Mouse (Mus musculus) midbrain, postnatal 0 days (tissue): ENCODE measurements around the gene Ndufv2. TPM values are rescaled to one million over a fixed set of nuclear protein-coding genes. Genes with fewer than 3 reads are reported as not detected.
"Not testable (repeated sequence)": the region's sequence is repeated elsewhere in the genome, so short reads cannot be mapped to it uniquely, and the experiment has no call there.

Source experiments
- ATAC-seq: fragments of 200-750 bp; cut with Nextera tagmentation; 2 replicates; pipeline ENCODE4 v1.8.0; 2017; ENCODE audit warnings: moderate number of reproducible peaks, mild to moderate bottlenecking, moderate TSS enrichment, moderate library complexity; ENCODE audit not compliant: low FRiP score
- DNase-seq: peaks from one replicate; pipeline ENCODE4 v3.0.0-alpha.2; 2015; ENCODE audit warnings: low spot score
- H3K27ac ChIP-seq: fragments of 300-500 bp; sonication (generic); 2 replicates; pipeline ENCODE4 v1.5.1; 2014; ENCODE audit warnings: low read depth, mild to moderate bottlenecking, low read length, mixed read lengths
- H3K27me3 ChIP-seq: fragments of 300-500 bp; sonication (generic); 2 replicates; pipeline ENCODE4 v1.6.1; 2014; ENCODE audit warnings: low read length, control low read depth, mixed read lengths; ENCODE audit not compliant: insufficient read depth
- H3K36me3 ChIP-seq: fragments of 300-500 bp; sonication (generic); 2 replicates; pipeline ENCODE4 v1.6.1; 2014; ENCODE audit warnings: low read length, control low read depth, mixed read lengths; ENCODE audit not compliant: insufficient read depth
- H3K4me1 ChIP-seq: fragments of 300-500 bp; sonication (generic); 2 replicates; pipeline ENCODE4 v1.6.1; 2014; ENCODE audit warnings: mild to moderate bottlenecking, control low read depth, antibody characterized with exemption, low read length, mixed read lengths; ENCODE audit not compliant: insufficient read depth
- H3K4me2 ChIP-seq: fragments of 300-500 bp; sonication (generic); 2 replicates; pipeline ENCODE4 v1.6.1; 2014; ENCODE audit warnings: low read depth, mild to moderate bottlenecking, low read length, mixed read lengths; ENCODE audit not compliant: poor library complexity, severe bottlenecking
- H3K4me3 ChIP-seq: fragments of 300-500 bp; sonication (generic); 2 replicates; pipeline ENCODE4 v1.5.1; 2014; ENCODE audit warnings: low read depth, mild to moderate bottlenecking, low read length, moderate library complexity
- H3K9ac ChIP-seq: fragments of 300-500 bp; sonication (generic); replicated peaks from 2 replicates; pipeline ENCODE4 v1.6.1; 2014; ENCODE audit warnings: mild to moderate bottlenecking, low read length, moderate library complexity, mixed read lengths; ENCODE audit not compliant: poor library complexity, severe bottlenecking
- H3K9me3 ChIP-seq: fragments of 300-500 bp; sonication (generic); 2 replicates; pipeline ENCODE4 v1.6.1; 2016; ENCODE audit warnings: low read length, control low read depth
- CTCF ChIP-seq: IDR thresholded peaks from 2 replicates; pipeline ENCODE4 v1.5.1; 2016; ENCODE audit warnings: antibody characterized with exemption, mild to moderate bottlenecking
- WGBS: fragments of 180-500 bp; shearing (Covaris S2); extraction: QIAGEN DNeasy Blood & Tissue Kit; methylation state at CpG from one replicate; pipeline ENCODE4 v1.1.7; 2014; 5-methylcytosine and 5-hydroxymethylcytosine counted together
- polyA plus RNA-seq: library from polyadenylated mRNA; unstranded; fragments of >200 nt; fragmentation: Nextera tagmentation; extraction: Ambion mirVana; gene quantifications from 2 replicates; pipeline ENCODE4 v1.2.1, GENCODE M21; 2015
- total RNA-seq: library from RNA; depleted of rRNA; stranded (reverse); fragments of >200 nt; gene quantifications from 2 replicates; pipeline ENCODE4 v1.2.3, GENCODE M21; 2014; rRNA removed

Gene Ndufv2
- total and polyA plus RNA-seq, 2 experiments from 2014 or later, result 111 to 419 TPM

GRCm38 (mm10) chr17:66043679-66044078 is 57.7 kb downstream of the Ndufv2 start:
- not testable (repeated sequence) for ATAC-seq, DNase-seq, H3K27me3 ChIP-seq, H3K4me3 ChIP-seq, H3K4me2 ChIP-seq, H3K4me1 ChIP-seq, H3K27ac ChIP-seq, H3K9me3 ChIP-seq, H3K9ac ChIP-seq
- H3K36me3 ChIP-seq, result peaks cover 20% of the 10 kb centered on the region
- WGBS, result 84% methylated on average over 4 of the region's 4 CpGs
- TF ChIP-seq CTCF, result peak; percentile 18

- Histone ChIP-seq H3K9me3 (no peaks in the 10 kb centered on the region), H3K27ac (no peak overlapping the region), H3K4me1 (no peaks in the 10 kb centered on the region), H3K9ac (no peak overlapping the region), H3K27me3 (no peaks in the 10 kb centered on the region), H3K4me3 (no peak overlapping the region), H3K36me3 (peaks cover 11% of the 10 kb centered on the region; the same call in 1 of the 2 replicates), H3K4me2 (no peak overlapping the region)
- DNase-seq (no peak), ATAC-seq (no peak)
- 92% methylated on average over 5 of the region's 5 CpGs for WGBS
- no peak for TF ChIP-seq CTCF
These were observed 60.3 kb downstream of the Ndufv2 start for GRCm38 (mm10) chr17:66041020-66041419.

GRCm38 (mm10) chr17:66033239-66033638 is 68.1 kb downstream of the Ndufv2 start:
- H3K4me1 ChIP-seq, result no peaks in the 10 kb centered on the region
- WGBS, result 90% methylated on average over 5 of the region's 5 CpGs
- no peak overlapping the region for H3K9ac ChIP-seq
- peaks cover 10% of the 10 kb centered on the region for H3K36me3 ChIP-seq
- ATAC-seq (no peak), DNase-seq (no peak)
- H3K27ac ChIP-seq, result no peak overlapping the region
- no peak overlapping the region for H3K4me3 ChIP-seq
- TF ChIP-seq CTCF, result no peak
- H3K27me3 ChIP-seq, result no peaks in the 10 kb centered on the region
- no peak overlapping the region for H3K4me2 ChIP-seq
- no peaks in the 10 kb centered on the region for H3K9me3 ChIP-seq

GRCm38 (mm10) chr17:66031991-66032390 is 69.4 kb downstream of the Ndufv2 start:
- WGBS, result 90% methylated on average over 5 of the region's 5 CpGs
- ATAC-seq (no peak), DNase-seq (no peak)
- H3K4me3 ChIP-seq, result no peak overlapping the region
- no peak overlapping the region for H3K27ac ChIP-seq
- no peak overlapping the region for H3K4me2 ChIP-seq
- H3K36me3 ChIP-seq, result peaks cover 12% of the 10 kb centered on the region
- H3K9ac ChIP-seq, result no peak overlapping the region
- TF ChIP-seq CTCF, result no peak
- H3K27me3 ChIP-seq, result no peaks in the 10 kb centered on the region
- H3K9me3 ChIP-seq, result no peaks in the 10 kb centered on the region
- no peaks in the 10 kb centered on the region for H3K4me1 ChIP-seq

Other genes with a start within 250 kb of the Ndufv2 start
- 32.9 and 42.0 TPM in 2 replicates for gene Ralbp1, start 215.8 kb downstream of the Ndufv2 start, total RNA-seq
- 50.0 and 55.8 TPM in 2 replicates for gene Ralbp1, start 215.8 kb downstream of the Ndufv2 start, polyA plus RNA-seq
- 45.3 and 47.4 TPM in 2 replicates for gene Twsg1, start 150.3 kb downstream of the Ndufv2 start, total RNA-seq
- gene Twsg1, start 150.3 kb downstream of the Ndufv2 start, polyA plus RNA-seq, result 38.4 and 42.2 TPM in 2 replicates
- gene Ankrd12, start 24.5 kb downstream of the Ndufv2 start, total RNA-seq, result 63.4 and 63.5 TPM in 2 replicates
- gene Ankrd12, start 24.5 kb downstream of the Ndufv2 start, polyA plus RNA-seq, result 205 and 229 TPM in 2 replicates
- 44.1 and 54.8 TPM in 2 replicates for gene Washc1, start 10.0 kb upstream of the Ndufv2 start, total RNA-seq
- 41.7 and 43.8 TPM in 2 replicates for gene Washc1, start 10.0 kb upstream of the Ndufv2 start, polyA plus RNA-seq
- gene Ddx11, start 22.0 kb upstream of the Ndufv2 start, total RNA-seq, result 5.6 and 6.7 TPM in 2 replicates
- 2.2 and 2.5 TPM in 2 replicates for gene Ddx11, start 22.0 kb upstream of the Ndufv2 start, polyA plus RNA-seq